Mouse (Mus musculus): Measurements from ENCODE around the gene Sh3gl3.

The Sh3gl3 gene

GRCm38 (mm10) chr7:82173540-82173939, at the start of gene Sh3gl3:
TSS of gene Sh3gl3 (plus strand) at chr7:82173840.
- no peak for DNase-seq (ENCODE audit: low read depth, low spot score)

GRCm38 (mm10) chr7:82138196-82138595, 35.4 kb upstream of the Sh3gl3 start:
- no peak for DNase-seq (ENCODE audit: low read depth, low spot score)

- no peak for DNase-seq (ENCODE audit: low read depth, low spot score)
Measured at GRCm38 (mm10) chr7:82147151-82147550, 26.5 kb upstream of the Sh3gl3 start.

GRCm38 (mm10) chr7:82164681-82165080, 9.0 kb upstream of the Sh3gl3 start:
- DNase-seq (ENCODE audit: low read depth, low spot score), result no peak

GRCm38 (mm10) chr7:82174571-82175326, 1.1 kb downstream of the Sh3gl3 start:
- DNase-seq (ENCODE audit: low read depth, low spot score), result peak; percentile 59

GRCm38 (mm10) chr7:82175327-82175721, 1.7 kb downstream of the Sh3gl3 start:
- DNase-seq (ENCODE audit: low read depth, low spot score), result no peak

GRCm38 (mm10) chr7:82176192-82176591, 2.6 kb downstream of the Sh3gl3 start:
- no peak for DNase-seq (ENCODE audit: low read depth, low spot score)

- DNase-seq (ENCODE audit: low read depth, low spot score), result no peak
Measured at GRCm38 (mm10) chr7:82177336-82177735, 3.7 kb downstream of the Sh3gl3 start.

- DNase-seq (ENCODE audit: low read depth, low spot score), result no peak
Measured at GRCm38 (mm10) chr7:82180919-82181318, 7.3 kb downstream of the Sh3gl3 start.

- no peak for DNase-seq (ENCODE audit: low read depth, low spot score)
Measured at GRCm38 (mm10) chr7:82182781-82183180, 9.1 kb downstream of the Sh3gl3 start.

- DNase-seq (ENCODE audit: low read depth, low spot score), result peak; percentile 14
Measured at GRCm38 (mm10) chr7:82191604-82192003, 18.0 kb downstream of the Sh3gl3 start.

GRCm38 (mm10) chr7:82192512-82192911, 18.9 kb downstream of the Sh3gl3 start:
- DNase-seq (ENCODE audit: low read depth, low spot score), result no peak

- DNase-seq (ENCODE audit: low read depth, low spot score), result no peak
Measured at GRCm38 (mm10) chr7:82203111-82203510, 29.5 kb downstream of the Sh3gl3 start.

GRCm38 (mm10) chr7:82204014-82204784, 30.6 kb downstream of the Sh3gl3 start:
- DNase-seq (ENCODE audit: low read depth, low spot score), result peak; percentile 46

- DNase-seq (ENCODE audit: low read depth, low spot score), result no peak
Measured at GRCm38 (mm10) chr7:82204975-82205374, 31.3 kb downstream of the Sh3gl3 start.

- no peak for DNase-seq (ENCODE audit: low read depth, low spot score)
Measured at GRCm38 (mm10) chr7:82206787-82207186, 33.1 kb downstream of the Sh3gl3 start.

GRCm38 (mm10) chr7:82221380-82221933, 47.8 kb downstream of the Sh3gl3 start:
- no peak for DNase-seq (ENCODE audit: low read depth, low spot score)

GRCm38 (mm10) chr7:82223906-82224846, 50.5 kb downstream of the Sh3gl3 start:
- DNase-seq (ENCODE audit: low read depth, low spot score), result no peak

GRCm38 (mm10) chr7:82233201-82233600, 59.6 kb downstream of the Sh3gl3 start:
- DNase-seq (ENCODE audit: low read depth, low spot score), result no peak

GRCm38 (mm10) chr7:82234010-82234897, 60.6 kb downstream of the Sh3gl3 start:
- DNase-seq (ENCODE audit: low read depth, low spot score), result no peak

Measured in CD4-positive helper T cell, adult 2 months (primary cell).